Mouse (Mus musculus): ENCODE data around the gene Cercam. TPM values are rescaled to one million over a fixed set of nuclear protein-coding genes. Genes with fewer than 3 reads are reported as not detected.
A peak's percentile ranks its signal among the peaks of the same experiment; 100 is the strongest.

The Cercam gene
- total RNA-seq, 2 experiments from 2014 or later = 5.9 to 8.6 TPM

- Histone ChIP-seq H3K4me3 (no peak overlapping the region), H3K27ac (peak overlapping the region; percentile 77)
- intact Hi-C loops (cut with DNase I) = no loop called here
- no peak; the same call in 1 of the 2 replicates for TF ChIP-seq CTCF (IDR thresholded peaks at IDR 0.05)
- peak in 1 of 2 experiments; percentile 43 for DNase-seq (ENCODE audit: extremely low spot score in 1 of 2, low spot score in 2 of 2)
These were observed 25.5 kb upstream of the Cercam start for GRCm38 (mm10) chr2:29843231-29844105.

- TF ChIP-seq CTCF (IDR thresholded peaks at IDR 0.05) = no peak
- no peak for DNase-seq (ENCODE audit: extremely low spot score in 1 of 2, low spot score in 2 of 2)
- H3K27ac ChIP-seq = peak overlapping the region; percentile 71
- peak overlapping the region; percentile 34; the same call in 1 of the 2 replicates for H3K4me3 ChIP-seq
- intact Hi-C loops (cut with DNase I) = no loop called here
These were observed 24.8 kb upstream of the Cercam start for GRCm38 (mm10) chr2:29844115-29844514.

GRCm38 (mm10) chr2:29844661-29845060, 24.3 kb upstream of the Cercam start:
- peak overlapping the region; percentile 34 for H3K4me3 ChIP-seq
- H3K27ac ChIP-seq = peak overlapping the region; percentile 71; the same call in 1 of the 2 replicates
- TF ChIP-seq CTCF (IDR thresholded peaks at IDR 0.05) = no peak
- no peak for DNase-seq (ENCODE audit: extremely low spot score in 1 of 2, low spot score in 2 of 2)
- intact Hi-C loops (cut with DNase I) = no loop called here

GRCm38 (mm10) chr2:29845636-29846035, 23.3 kb upstream of the Cercam start:
- Histone ChIP-seq H3K27ac (peak overlapping the region; percentile 75), H3K4me3 (peak overlapping the region; percentile 34)
- TF ChIP-seq CTCF (IDR thresholded peaks at IDR 0.05) = no peak
- intact Hi-C loops (cut with DNase I) = no loop called here
- DNase-seq (ENCODE audit: extremely low spot score in 1 of 2, low spot score in 2 of 2) = no peak

GRCm38 (mm10) chr2:29846061-29846853, 22.7 kb upstream of the Cercam start:
- Histone ChIP-seq H3K4me3 (peak overlapping the region; percentile 34), H3K27ac (peak overlapping the region; percentile 75)
- TF ChIP-seq CTCF (IDR thresholded peaks at IDR 0.05) = no peak
- DNase-seq (ENCODE audit: extremely low spot score in 1 of 2, low spot score in 2 of 2) = peak in 1 of 2 experiments; percentile 37
- intact Hi-C loops (cut with DNase I) = no loop called here

GRCm38 (mm10) chr2:29846911-29847310, 22.1 kb upstream of the Cercam start:
- peak overlapping the region; percentile 7; the same call in 1 of the 2 replicates for H3K27ac ChIP-seq
- no peak overlapping the region for H3K4me3 ChIP-seq
- intact Hi-C loops (cut with DNase I) = no loop called here
- DNase-seq (ENCODE audit: extremely low spot score in 1 of 2, low spot score in 2 of 2) = no peak
- no peak for TF ChIP-seq CTCF (IDR thresholded peaks at IDR 0.05)

- no peak for DNase-seq (ENCODE audit: extremely low spot score in 1 of 2, low spot score in 2 of 2)
- intact Hi-C loops (cut with DNase I) = no loop called here
- Histone ChIP-seq H3K4me3 (no peak overlapping the region), H3K27ac (peak overlapping the region; percentile 36; the same call in 1 of the 2 replicates)
- TF ChIP-seq CTCF (IDR thresholded peaks at IDR 0.05) = no peak
These were observed 19.9 kb upstream of the Cercam start for GRCm38 (mm10) chr2:29849041-29849440.

GRCm38 (mm10) chr2:29849841-29850480, 19.0 kb upstream of the Cercam start:
- Histone ChIP-seq H3K4me3 (no peak overlapping the region), H3K27ac (peak overlapping the region; percentile 36; the same call in 1 of the 2 replicates)
- DNase-seq (ENCODE audit: extremely low spot score in 1 of 2, low spot score in 2 of 2) = no peak
- intact Hi-C loops (cut with DNase I) = no loop called here
- no peak; the same call in 1 of the 2 replicates for TF ChIP-seq CTCF (IDR thresholded peaks at IDR 0.05)

GRCm38 (mm10) chr2:29852957-29853485, 15.9 kb upstream of the Cercam start:
- Histone ChIP-seq H3K27ac (no peak overlapping the region; the same call in 1 of the 2 replicates), H3K4me3 (no peak overlapping the region)
- DNase-seq (ENCODE audit: extremely low spot score in 1 of 2, low spot score in 2 of 2) = no peak
- intact Hi-C loops (cut with DNase I) = no loop called here
- no peak for TF ChIP-seq CTCF (IDR thresholded peaks at IDR 0.05)

GRCm38 (mm10) chr2:29853736-29854135, 15.2 kb upstream of the Cercam start:
- Histone ChIP-seq H3K27ac (peak overlapping the region; percentile 24; the same call in 1 of the 2 replicates), H3K4me3 (no peak overlapping the region)
- intact Hi-C loops (cut with DNase I) = no loop called here
- TF ChIP-seq CTCF (IDR thresholded peaks at IDR 0.05) = no peak
- DNase-seq (ENCODE audit: extremely low spot score in 1 of 2, low spot score in 2 of 2) = no peak

- intact Hi-C loops (cut with DNase I) = no loop called here
- H3K27ac ChIP-seq = peak overlapping the region; percentile 20; the same call in 1 of the 2 replicates
- H3K4me3 ChIP-seq = no peak overlapping the region
- TF ChIP-seq CTCF (IDR thresholded peaks at IDR 0.05) = no peak
- DNase-seq (ENCODE audit: extremely low spot score in 1 of 2, low spot score in 2 of 2) = no peak
These were observed 13.3 kb upstream of the Cercam start for GRCm38 (mm10) chr2:29855585-29856210.

Measured in left cerebral cortex, adult 2 months (tissue).